Mouse (Mus musculus) kidney, postnatal 25 days (tissue): ENCODE data around the gene Rwdd2a.
"Not testable (repeated sequence)": the region's sequence is repeated elsewhere in the genome, so short reads cannot be mapped to it uniquely, and the experiment has no call there.

Experiments used
- DNase-seq, 2 experiments: peaks; one replicate each; pipeline ENCODE4 v3.0.0; 2021; ENCODE audit warnings: mixed read lengths in 2 of 2

Rwdd2a gene

DNA sequence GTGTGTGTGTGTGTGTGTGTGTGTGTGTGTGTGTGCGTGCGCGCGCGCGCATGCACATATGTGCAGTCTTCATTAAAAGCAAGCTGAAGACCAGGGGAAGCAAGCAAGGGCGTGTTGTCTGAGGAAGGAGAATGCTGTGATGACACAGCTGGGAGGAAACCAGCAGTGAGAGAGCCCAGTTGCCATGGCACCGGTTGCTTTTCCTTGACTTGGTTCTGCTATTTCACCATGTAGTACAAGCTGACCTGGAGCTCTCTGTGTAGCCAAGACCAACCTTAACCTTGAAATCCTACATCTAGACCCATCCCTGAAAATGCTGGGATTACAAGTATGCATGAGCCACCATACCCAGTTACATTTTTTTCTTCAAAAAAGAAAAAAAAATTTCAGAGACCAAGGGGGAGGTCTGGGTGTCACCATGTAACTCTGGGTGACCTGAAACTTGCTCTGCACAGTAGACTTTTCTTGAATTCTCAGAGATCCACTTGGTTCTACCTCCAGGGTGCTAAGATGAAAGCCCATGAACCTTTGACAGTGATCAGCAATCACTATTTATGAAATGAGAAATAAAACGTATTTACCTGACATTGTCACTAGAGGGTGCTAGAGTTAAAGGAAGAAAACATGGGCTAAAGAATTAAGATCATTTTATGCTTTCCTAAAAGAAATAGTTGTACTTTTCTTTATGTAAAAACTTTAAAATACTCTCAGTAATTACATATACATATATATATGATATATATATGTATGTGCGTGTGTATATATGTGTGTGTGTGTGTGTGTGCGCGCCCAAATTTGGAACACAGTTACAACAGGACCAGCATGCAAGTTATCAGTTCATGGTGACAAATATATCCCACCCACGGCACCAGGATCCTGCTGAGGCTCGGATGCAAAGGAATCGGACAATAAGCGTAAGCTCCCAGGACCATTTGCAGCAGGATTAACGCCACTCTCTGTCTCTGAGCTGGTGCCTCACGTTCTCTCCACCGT lies 21.2 kb downstream of the Rwdd2a start:
- DNase-seq, result no peak

- not testable (repeated sequence) for DNase-seq
Measured at GRCm38 (mm10) chr9:86594357-86594767, 22.6 kb downstream of the Rwdd2a start.

- DNase-seq, result not testable (repeated sequence)
Measured at GRCm38 (mm10) chr9:86596983-86597382, 25.2 kb downstream of the Rwdd2a start.

- no peak for DNase-seq
Measured at GRCm38 (mm10) chr9:86599723-86600303, 28.0 kb downstream of the Rwdd2a start.

DNA sequence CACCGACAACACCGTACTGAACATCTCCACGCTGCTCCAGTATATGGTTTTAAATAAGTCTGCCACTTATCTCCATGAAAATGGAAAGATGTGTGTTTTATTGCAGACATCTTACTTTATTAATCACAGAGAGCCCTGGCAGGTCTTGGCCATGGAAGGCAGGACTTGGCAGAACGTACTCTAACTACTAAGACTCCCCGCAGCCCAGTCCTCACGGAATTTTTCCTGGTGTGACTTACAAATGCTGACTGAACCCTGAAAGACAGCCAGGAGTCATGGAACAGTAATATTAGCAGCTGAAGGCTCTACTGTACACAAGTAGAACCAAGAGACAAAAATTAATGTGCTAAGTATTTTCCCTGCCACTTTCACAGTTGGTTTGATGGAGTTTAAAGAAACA lies 34.0 kb downstream of the Rwdd2a start:
- DNase-seq, result no peak

DNA sequence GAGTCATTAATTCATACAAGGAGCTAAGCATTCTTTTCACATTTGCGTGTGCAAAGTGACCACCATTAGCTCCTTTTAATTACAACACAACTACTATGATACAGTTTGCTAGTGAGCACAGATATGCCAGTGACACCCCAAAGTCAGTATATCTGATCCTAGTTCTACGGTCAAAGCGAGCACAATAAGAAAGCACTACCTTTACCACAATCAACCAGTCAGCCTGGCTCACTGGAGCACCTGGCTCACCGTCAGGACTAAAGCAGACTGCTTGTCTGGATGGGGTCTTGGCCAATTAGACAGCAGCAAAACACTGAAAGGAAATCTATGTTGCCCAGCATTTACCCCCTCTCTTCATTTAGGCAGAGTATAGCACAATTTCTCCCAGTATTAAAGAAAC lies 40.3 kb downstream of the Rwdd2a start:
- DNase-seq, result no peak

GRCm38 (mm10) chr9:86615765-86616164 lies 44.0 kb downstream of the Rwdd2a start:
- no peak for DNase-seq

GRCm38 (mm10) chr9:86617837-86618492 lies 46.2 kb downstream of the Rwdd2a start:
- DNase-seq, result no peak

DNA sequence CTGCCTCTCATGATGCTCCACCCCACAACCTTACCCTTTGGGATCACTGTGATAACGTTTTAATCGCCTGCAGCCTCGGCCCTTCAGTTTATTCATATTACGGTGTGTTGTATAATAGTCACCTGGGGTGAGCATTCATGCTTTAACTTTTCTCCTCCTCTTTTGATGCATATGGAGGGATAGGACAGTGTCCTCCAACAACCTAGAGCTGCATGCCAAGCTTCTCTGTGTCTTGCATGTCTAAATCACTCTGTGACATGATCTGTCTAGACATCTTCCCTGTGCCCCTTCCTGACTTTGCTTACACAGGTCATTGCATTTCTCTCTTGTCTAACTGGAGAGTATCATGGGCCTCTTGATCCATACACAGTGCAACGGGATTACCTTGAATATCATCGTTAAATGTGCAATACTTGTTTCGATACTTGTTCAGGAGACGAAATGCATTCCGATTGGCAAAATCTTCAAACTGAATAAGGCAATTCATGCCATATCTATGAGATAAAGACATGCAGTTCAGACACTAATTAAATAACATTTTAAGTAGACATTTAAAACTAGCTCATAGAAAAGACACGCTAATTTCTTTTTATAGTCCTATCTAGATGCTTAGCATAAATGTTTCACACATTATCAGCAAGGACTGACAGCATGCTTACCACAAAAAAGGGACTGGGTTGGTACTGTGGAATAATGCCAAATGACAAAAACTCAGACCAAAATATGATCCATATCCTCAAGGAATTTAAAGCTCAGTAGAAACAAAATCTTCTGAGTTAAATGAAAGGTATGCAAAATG lies 47.7 kb downstream of the Rwdd2a start:
- DNase-seq, result no peak

GRCm38 (mm10) chr9:86622062-86622461 lies 50.3 kb downstream of the Rwdd2a start:
- no peak for DNase-seq

- DNase-seq, result no peak
Measured at GRCm38 (mm10) chr9:86624039-86624438, 52.2 kb downstream of the Rwdd2a start.
